Mouse (Mus musculus) liver, embryonic 14.5 days (tissue): ENCODE measurements around the gene Rora.

Source experiments
- CTCF ChIP-seq: IDR thresholded peaks from 2 replicates; pipeline ENCODE4 v1.5.1; 2016; ENCODE audit warnings: antibody characterized with exemption, low read depth, control low read depth
- EP300 ChIP-seq: IDR thresholded peaks from 2 replicates; pipeline ENCODE4 v1.6.1; 2016; ENCODE audit warnings: antibody characterized with exemption, low read depth

GRCm38 (mm10) chr9:69430531-69430930, 776.9 kb downstream of the Rora start:
- TF ChIP-seq CTCF (no peak), EP300 (no peak)
